Mouse (Mus musculus): ENCODE results near the gene Tfap2c.
A peak's percentile ranks its signal among the peaks of the same experiment; 100 is the strongest.

Tfap2c gene

GRCm38 (mm10) chr2:172549371-172550155 lies at the start of gene Tfap2c:
TSS of gene Tfap2c (plus strand) at chr2:172549593.
- DNase-seq (ENCODE audit: low read depth, low spot score) = no peak

GRCm38 (mm10) chr2:172500752-172501316 lies 48.6 kb upstream of the Tfap2c start:
- DNase-seq (ENCODE audit: low read depth, low spot score) = no peak

- peak; percentile 40 for DNase-seq (ENCODE audit: low read depth, low spot score)
These were observed 48.1 kb upstream of the Tfap2c start for GRCm38 (mm10) chr2:172501341-172501740.

GRCm38 (mm10) chr2:172502168-172502567 lies 47.2 kb upstream of the Tfap2c start:
- DNase-seq (ENCODE audit: low read depth, low spot score) = no peak

- DNase-seq (ENCODE audit: low read depth, low spot score) = no peak
These were observed 43.3 kb upstream of the Tfap2c start for GRCm38 (mm10) chr2:172506121-172506520.

GRCm38 (mm10) chr2:172510056-172510712 lies 39.2 kb upstream of the Tfap2c start:
- DNase-seq (ENCODE audit: low read depth, low spot score) = no peak

GRCm38 (mm10) chr2:172510899-172511298 lies 38.5 kb upstream of the Tfap2c start:
- no peak for DNase-seq (ENCODE audit: low read depth, low spot score)

- no peak for DNase-seq (ENCODE audit: low read depth, low spot score)
These were observed 32.9 kb upstream of the Tfap2c start for GRCm38 (mm10) chr2:172516407-172516992.

GRCm38 (mm10) chr2:172520616-172521371 lies 28.6 kb upstream of the Tfap2c start:
- no peak for DNase-seq (ENCODE audit: low read depth, low spot score)

- no peak for DNase-seq (ENCODE audit: low read depth, low spot score)
These were observed 26.9 kb upstream of the Tfap2c start for GRCm38 (mm10) chr2:172522528-172522927.

- DNase-seq (ENCODE audit: low read depth, low spot score) = no peak
These were observed 22.2 kb upstream of the Tfap2c start for GRCm38 (mm10) chr2:172527175-172527574.

- no peak for DNase-seq (ENCODE audit: low read depth, low spot score)
These were observed 5.4 kb upstream of the Tfap2c start for GRCm38 (mm10) chr2:172543987-172544386.

GRCm38 (mm10) chr2:172544601-172545127 lies 4.7 kb upstream of the Tfap2c start:
- no peak for DNase-seq (ENCODE audit: low read depth, low spot score)

GRCm38 (mm10) chr2:172545592-172546235 lies 3.7 kb upstream of the Tfap2c start:
- no peak for DNase-seq (ENCODE audit: low read depth, low spot score)

GRCm38 (mm10) chr2:172546551-172546950 lies 2.8 kb upstream of the Tfap2c start:
- no peak for DNase-seq (ENCODE audit: low read depth, low spot score)

GRCm38 (mm10) chr2:172547116-172547515 lies 2.3 kb upstream of the Tfap2c start:
- no peak for DNase-seq (ENCODE audit: low read depth, low spot score)

- no peak for DNase-seq (ENCODE audit: low read depth, low spot score)
These were observed 1.4 kb upstream of the Tfap2c start for GRCm38 (mm10) chr2:172547807-172548586.

- DNase-seq (ENCODE audit: low read depth, low spot score) = no peak
These were observed 629 bp upstream of the Tfap2c start for GRCm38 (mm10) chr2:172548672-172549255.

- peak; percentile 75 for DNase-seq (ENCODE audit: low read depth, low spot score)
These were observed 1.1 kb downstream of the Tfap2c start for GRCm38 (mm10) chr2:172550364-172551080.

All from embryo, embryonic 11.5 days (tissue).